Mouse (Mus musculus) neural tube, embryonic 11.5 days (tissue): ENCODE results near the gene Cnep1r1. TPM values are rescaled to one million over a fixed set of nuclear protein-coding genes. Genes with fewer than 3 reads are reported as not detected.
A peak's percentile ranks its signal among the peaks of the same experiment; 100 is the strongest.

Experiments
- ATAC-seq: fragments of 200-750 bp; cut with Nextera tagmentation; 2 replicates; pipeline ENCODE4 v1.8.0; 2017; ENCODE audit warnings: moderate number of reproducible peaks, mild to moderate bottlenecking, moderate TSS enrichment, moderate library complexity; ENCODE audit not compliant: insufficient read depth, low FRiP score, low TSS enrichment
- DNase-seq: peaks from one replicate; pipeline ENCODE4 v3.0.0-alpha.2; 2015; ENCODE audit warnings: low spot score
- H3K27ac ChIP-seq: fragments of 300-500 bp; sonication (generic); 2 replicates; pipeline ENCODE4 v1.5.1; 2014; ENCODE audit warnings: low read depth, mild to moderate bottlenecking, low read length
- H3K27me3 ChIP-seq: fragments of 300-500 bp; sonication (generic); 2 replicates; pipeline ENCODE4 v1.6.1; 2014; ENCODE audit warnings: mild to moderate bottlenecking, low read length, mixed read lengths; ENCODE audit not compliant: control insufficient read depth, insufficient read depth
- H3K36me3 ChIP-seq: fragments of 300-500 bp; sonication (generic); 2 replicates; pipeline ENCODE4 v1.6.1; 2014; ENCODE audit warnings: mild to moderate bottlenecking, low read length, moderate library complexity, mixed read lengths; ENCODE audit not compliant: control insufficient read depth, insufficient read depth
- H3K4me1 ChIP-seq: fragments of 300-500 bp; sonication (generic); 2 replicates; pipeline ENCODE4 v1.6.1; 2014; ENCODE audit warnings: low read length, mixed read lengths; ENCODE audit not compliant: control insufficient read depth, insufficient read depth
- H3K4me2 ChIP-seq: fragments of 300-500 bp; sonication (generic); 2 replicates; pipeline ENCODE4 v1.6.1; 2014; ENCODE audit warnings: low read depth, mild to moderate bottlenecking, moderate library complexity
- H3K4me3 ChIP-seq: fragments of 300-500 bp; sonication (generic); 2 replicates; pipeline ENCODE4 v1.5.1; 2014; ENCODE audit warnings: low read depth, low read length
- H3K9ac ChIP-seq: fragments of 300-500 bp; sonication (generic); 2 replicates; pipeline ENCODE4 v1.6.1; 2014; ENCODE audit warnings: mild to moderate bottlenecking, low read length
- H3K9me3 ChIP-seq: fragments of 300-500 bp; sonication (generic); 2 replicates; pipeline ENCODE4 v1.6.1; 2016; ENCODE audit warnings: low read length; ENCODE audit not compliant: control insufficient read depth
- WGBS: fragments of 180-500 bp; shearing (Covaris S2); extraction: QIAGEN DNeasy Blood & Tissue Kit; methylation state at CpG from one replicate; pipeline ENCODE4 v1.1.7; 2014; 5-methylcytosine and 5-hydroxymethylcytosine counted together
- polyA plus RNA-seq: library from polyadenylated mRNA; unstranded; fragments of >200 nt; fragmentation: Nextera tagmentation; extraction: Ambion mirVana; gene quantifications from 2 replicates; pipeline ENCODE4 v1.2.1, GENCODE M21; 2014

The Cnep1r1 gene
- polyA plus RNA-seq, 1 experiment from 2014 or later: 30.9 TPM

- Histone ChIP-seq H3K27ac (no peak overlapping the region), H3K4me3 (no peak overlapping the region), H3K9me3 (no peaks in the 10 kb centered on the region), H3K4me1 (no peaks in the 10 kb centered on the region), H3K4me2 (no peak overlapping the region), H3K27me3 (no peaks in the 10 kb centered on the region), H3K9ac (no peak overlapping the region), H3K36me3 (peaks cover 3% of the 10 kb centered on the region; the same call in 1 of the 2 replicates)
- WGBS: 92% methylated on average over 2 of the region's 2 CpGs
- no peak for DNase-seq
- ATAC-seq: no peak
These were observed 6.3 kb downstream of the Cnep1r1 start for GRCm38 (mm10) chr8:88124850-88125249.

GRCm38 (mm10) chr8:88129397-88129796, 10.8 kb downstream of the Cnep1r1 start:
- Histone ChIP-seq H3K4me1 (no peaks in the 10 kb centered on the region), H3K27ac (no peak overlapping the region), H3K9me3 (no peaks in the 10 kb centered on the region), H3K4me2 (no peak overlapping the region), H3K9ac (no peak overlapping the region), H3K36me3 (peaks cover 11% of the 10 kb centered on the region), H3K27me3 (no peaks in the 10 kb centered on the region), H3K4me3 (no peak overlapping the region)
- ATAC-seq: no peak
- WGBS: 90% methylated on average over 4 of the region's 4 CpGs
- DNase-seq: no peak

- Histone ChIP-seq H3K27me3 (no peaks in the 10 kb centered on the region), H3K4me3 (no peak overlapping the region), H3K27ac (no peak overlapping the region), H3K9me3 (no peaks in the 10 kb centered on the region), H3K36me3 (peaks cover 11% of the 10 kb centered on the region), H3K9ac (no peak overlapping the region), H3K4me1 (no peaks in the 10 kb centered on the region), H3K4me2 (no peak overlapping the region)
- ATAC-seq: no peak
- WGBS: 84% methylated on average over 7 of the region's 7 CpGs
- no peak for DNase-seq
These were observed 12.3 kb downstream of the Cnep1r1 start for GRCm38 (mm10) chr8:88130754-88131317.

- H3K9ac ChIP-seq: peak within 1 kb of the TSS; percentile 77
- H3K4me1 ChIP-seq: peaks cover 4% of the 10 kb centered on the region
- DNase-seq (peak; percentile 95), ATAC-seq (peak; percentile 95)
- WGBS: 0% methylated on average over 66 of the region's 79 CpGs
- H3K4me2 ChIP-seq: peak within 1 kb of the TSS; percentile 77
- H3K36me3 ChIP-seq: peaks cover 5% of the 10 kb centered on the region
- H3K9me3 ChIP-seq: no peaks in the 10 kb centered on the region
- H3K4me3 ChIP-seq: peak within 1 kb of the TSS; percentile 94
- peak within 1 kb of the TSS; percentile 78 for H3K27ac ChIP-seq
- H3K27me3 ChIP-seq: no peaks in the 10 kb centered on the region
These were observed 19.3 kb downstream of the Cnep1r1 start, which contains the start of gene Heatr3 for GRCm38 (mm10) chr8:88137748-88138484. Gene Heatr3 (plus strand): TSS chr8:88137855.

GRCm38 (mm10) chr8:88139256-88139655, 20.7 kb downstream of the Cnep1r1 start:
- no peak for ATAC-seq
- Histone ChIP-seq H3K27ac (no peak overlapping the region), H3K4me3 (no peak overlapping the region), H3K36me3 (peaks cover 2% of the 10 kb centered on the region), H3K9ac (no peak overlapping the region), H3K4me2 (no peak overlapping the region), H3K27me3 (no peaks in the 10 kb centered on the region), H3K9me3 (no peaks in the 10 kb centered on the region), H3K4me1 (peaks cover 4% of the 10 kb centered on the region)
- WGBS: 90% methylated on average over 3 of the region's 3 CpGs
- DNase-seq: no peak

GRCm38 (mm10) chr8:88141629-88142028, 23.1 kb downstream of the Cnep1r1 start:
- no peaks in the 10 kb centered on the region for H3K9me3 ChIP-seq
- no peak overlapping the region for H3K9ac ChIP-seq
- H3K36me3 ChIP-seq: peaks cover 2% of the 10 kb centered on the region
- DNase-seq (no peak), ATAC-seq (no peak)
- H3K4me2 ChIP-seq: no peak overlapping the region
- H3K27me3 ChIP-seq: no peaks in the 10 kb centered on the region
- peaks cover 4% of the 10 kb centered on the region for H3K4me1 ChIP-seq
- H3K27ac ChIP-seq: no peak overlapping the region
- no peak overlapping the region for H3K4me3 ChIP-seq
- WGBS: 89% methylated on average over 3 of the region's 3 CpGs

GRCm38 (mm10) chr8:88144041-88144440, 25.5 kb downstream of the Cnep1r1 start:
- H3K27me3 ChIP-seq: no peaks in the 10 kb centered on the region
- ATAC-seq (no peak), DNase-seq (no peak)
- H3K4me1 ChIP-seq: no peaks in the 10 kb centered on the region
- WGBS: 86% methylated on average over 5 of the region's 5 CpGs
- no peak overlapping the region for H3K4me2 ChIP-seq
- no peak overlapping the region for H3K9ac ChIP-seq
- peaks cover 2% of the 10 kb centered on the region for H3K36me3 ChIP-seq
- H3K27ac ChIP-seq: no peak overlapping the region
- no peaks in the 10 kb centered on the region for H3K9me3 ChIP-seq
- H3K4me3 ChIP-seq: no peak overlapping the region

- Histone ChIP-seq H3K4me1 (no peaks in the 10 kb centered on the region), H3K4me2 (no peak overlapping the region), H3K9ac (no peak overlapping the region), H3K4me3 (no peak overlapping the region), H3K9me3 (no peaks in the 10 kb centered on the region), H3K36me3 (no peaks in the 10 kb centered on the region; the same call in 1 of the 2 replicates), H3K27me3 (no peaks in the 10 kb centered on the region), H3K27ac (no peak overlapping the region)
- no peak for ATAC-seq
- WGBS: 95% methylated on average over 6 of the region's 6 CpGs
- no peak for DNase-seq
These were observed 32.4 kb downstream of the Cnep1r1 start for GRCm38 (mm10) chr8:88150910-88151371.
